Mouse (Mus musculus): ENCODE results near the gene Gm6583. TPM values are rescaled to one million over a fixed set of nuclear protein-coding genes. Genes with fewer than 3 reads are reported as not detected.

Gene Gm6583
- polyA plus RNA-seq, 1 experiment: not detected

GRCm38 (mm10) chr5:112377380-112377779, 21.5 kb upstream of the Gm6583 start:
- TF ChIP-seq GATA1 (IDR thresholded peaks at IDR 0.05; ENCODE audit: low read length): no peak

- no peak for TF ChIP-seq GATA1 (IDR thresholded peaks at IDR 0.05; ENCODE audit: low read length)
These were observed 20.3 kb upstream of the Gm6583 start for GRCm38 (mm10) chr5:112376111-112376510.

GRCm38 (mm10) chr5:112371933-112372332, 16.1 kb upstream of the Gm6583 start:
- TF ChIP-seq GATA1 (IDR thresholded peaks at IDR 0.05; ENCODE audit: low read length): no peak

GRCm38 (mm10) chr5:112370236-112370813, 14.5 kb upstream of the Gm6583 start:
- TF ChIP-seq GATA1 (IDR thresholded peaks at IDR 0.05; ENCODE audit: low read length): no peak

- no peak for TF ChIP-seq GATA1 (IDR thresholded peaks at IDR 0.05; ENCODE audit: low read length)
These were observed 13.5 kb upstream of the Gm6583 start for GRCm38 (mm10) chr5:112369326-112369725.

- TF ChIP-seq GATA1 (IDR thresholded peaks at IDR 0.05; ENCODE audit: low read length): no peak
These were observed 12.8 kb upstream of the Gm6583 start for GRCm38 (mm10) chr5:112368666-112369065.

GRCm38 (mm10) chr5:112367929-112368328, 12.1 kb upstream of the Gm6583 start:
- no peak for TF ChIP-seq GATA1 (IDR thresholded peaks at IDR 0.05; ENCODE audit: low read length)

- TF ChIP-seq GATA1 (IDR thresholded peaks at IDR 0.05; ENCODE audit: low read length): no peak
These were observed 11.5 kb upstream of the Gm6583 start for GRCm38 (mm10) chr5:112367338-112367737.

- no peak for TF ChIP-seq GATA1 (IDR thresholded peaks at IDR 0.05; ENCODE audit: low read length)
These were observed 11.0 kb upstream of the Gm6583 start for GRCm38 (mm10) chr5:112366879-112367278.

- TF ChIP-seq GATA1 (IDR thresholded peaks at IDR 0.05; ENCODE audit: low read length): no peak
These were observed 8.5 kb upstream of the Gm6583 start for GRCm38 (mm10) chr5:112364184-112364797.

- TF ChIP-seq GATA1 (IDR thresholded peaks at IDR 0.05; ENCODE audit: low read length): no peak
These were observed 4.2 kb upstream of the Gm6583 start for GRCm38 (mm10) chr5:112360077-112360476.

GRCm38 (mm10) chr5:112359520-112359919, 3.7 kb upstream of the Gm6583 start:
- peak; percentile 42 for TF ChIP-seq GATA1 (IDR thresholded peaks at IDR 0.05; ENCODE audit: low read length)

- no peak for TF ChIP-seq GATA1 (IDR thresholded peaks at IDR 0.05; ENCODE audit: low read length)
These were observed 489 bp upstream of the Gm6583 start for GRCm38 (mm10) chr5:112356322-112356721.

GRCm38 (mm10) chr5:112355493-112355892, 340 bp downstream of the Gm6583 start:
- TF ChIP-seq GATA1 (IDR thresholded peaks at IDR 0.05; ENCODE audit: low read length): no peak

- TF ChIP-seq GATA1 (IDR thresholded peaks at IDR 0.05; ENCODE audit: low read length): no peak
These were observed 6.7 kb downstream of the Gm6583 start for GRCm38 (mm10) chr5:112349169-112349568.

GRCm38 (mm10) chr5:112346211-112346965, 9.4 kb downstream of the Gm6583 start:
- no peak for TF ChIP-seq GATA1 (IDR thresholded peaks at IDR 0.05; ENCODE audit: low read length)

All from G1E-ER4 (cell line).